Mouse (Mus musculus): ENCODE data around the gene Fbln2. TPM values are rescaled to one million over a fixed set of nuclear protein-coding genes. Genes with fewer than 3 reads are reported as not detected.

Fbln2 gene
- polyA plus RNA-seq, 1 experiment, result 0.03 TPM

GRCm38 (mm10) chr6:91207491-91207890, 4.8 kb upstream of the Fbln2 start:
- H3K9me3 ChIP-seq, result no peaks in the 10 kb centered on the region
- no peak overlapping the region for H3K4me3 ChIP-seq (replicated peaks)
- H3K36me3 ChIP-seq (replicated peaks; ENCODE audit: low read length), result no peaks in the 10 kb centered on the region
- no peak for TF ChIP-seq FLI1 (IDR thresholded peaks at IDR 0.05; ENCODE audit: low read length)
- TF ChIP-seq GATA1 (IDR thresholded peaks at IDR 0.05; ENCODE audit: borderline replicate concordance, low read length), result no peak
- peaks cover 92% of the 10 kb centered on the region for H3K27me3 ChIP-seq (replicated peaks)
- peaks cover 10% of the 10 kb centered on the region for H3K4me1 ChIP-seq

GRCm38 (mm10) chr6:91209780-91210179, 2.5 kb upstream of the Fbln2 start:
- peaks cover 94% of the 10 kb centered on the region for H3K27me3 ChIP-seq (replicated peaks)
- H3K4me3 ChIP-seq (replicated peaks), result no peak overlapping the region
- no peaks in the 10 kb centered on the region for H3K36me3 ChIP-seq (replicated peaks; ENCODE audit: low read length)
- peaks cover 19% of the 10 kb centered on the region for H3K4me1 ChIP-seq
- no peaks in the 10 kb centered on the region for H3K9me3 ChIP-seq
- no peak for TF ChIP-seq GATA1 (IDR thresholded peaks at IDR 0.05; ENCODE audit: borderline replicate concordance, low read length)
- no peak for TF ChIP-seq FLI1 (IDR thresholded peaks at IDR 0.05; ENCODE audit: low read length)

- Histone ChIP-seq H3K36me3 (replicated peaks; ENCODE audit: low read length) (no peaks in the 10 kb centered on the region), H3K4me3 (replicated peaks) (no peak overlapping the region), H3K4me1 (peaks cover 17% of the 10 kb centered on the region), H3K27me3 (replicated peaks) (peaks cover 93% of the 10 kb centered on the region), H3K9me3 (no peaks in the 10 kb centered on the region)
- TF ChIP-seq GATA1 (IDR thresholded peaks at IDR 0.05; ENCODE audit: borderline replicate concordance, low read length) (no peak), FLI1 (IDR thresholded peaks at IDR 0.05; ENCODE audit: low read length) (no peak)
These were observed 1.4 kb upstream of the Fbln2 start for GRCm38 (mm10) chr6:91210852-91211251.

GRCm38 (mm10) chr6:91212571-91212970, 316 bp downstream of the Fbln2 start:
- peaks cover 96% of the 10 kb centered on the region for H3K27me3 ChIP-seq (replicated peaks)
- no peaks in the 10 kb centered on the region for H3K36me3 ChIP-seq (replicated peaks; ENCODE audit: low read length)
- no peaks in the 10 kb centered on the region for H3K9me3 ChIP-seq
- peaks cover 20% of the 10 kb centered on the region for H3K4me1 ChIP-seq
- no peak for TF ChIP-seq GATA1 (IDR thresholded peaks at IDR 0.05; ENCODE audit: borderline replicate concordance, low read length)
- no peak for TF ChIP-seq FLI1 (IDR thresholded peaks at IDR 0.05; ENCODE audit: low read length)
- peak overlapping the region; percentile 78 for H3K4me3 ChIP-seq (replicated peaks)

GRCm38 (mm10) chr6:91213287-91214218, 1.3 kb downstream of the Fbln2 start:
- Histone ChIP-seq H3K36me3 (replicated peaks; ENCODE audit: low read length) (no peaks in the 10 kb centered on the region), H3K4me1 (peaks cover 20% of the 10 kb centered on the region), H3K9me3 (no peaks in the 10 kb centered on the region), H3K4me3 (replicated peaks) (peak overlapping the region; percentile 78), H3K27me3 (replicated peaks) (peaks cover 96% of the 10 kb centered on the region)
- TF ChIP-seq GATA1 (IDR thresholded peaks at IDR 0.05; ENCODE audit: borderline replicate concordance, low read length), result no peak
- no peak for TF ChIP-seq FLI1 (IDR thresholded peaks at IDR 0.05; ENCODE audit: low read length)

GRCm38 (mm10) chr6:91215454-91215853, 3.2 kb downstream of the Fbln2 start:
- Histone ChIP-seq H3K9me3 (no peaks in the 10 kb centered on the region), H3K4me3 (replicated peaks) (no peak overlapping the region), H3K4me1 (peaks cover 20% of the 10 kb centered on the region), H3K27me3 (replicated peaks) (peaks cover 92% of the 10 kb centered on the region), H3K36me3 (replicated peaks; ENCODE audit: low read length) (no peaks in the 10 kb centered on the region)
- TF ChIP-seq GATA1 (IDR thresholded peaks at IDR 0.05; ENCODE audit: borderline replicate concordance, low read length) (no peak), FLI1 (IDR thresholded peaks at IDR 0.05; ENCODE audit: low read length) (no peak)

- Histone ChIP-seq H3K4me3 (replicated peaks) (no peak overlapping the region), H3K4me1 (peaks cover 6% of the 10 kb centered on the region; the same call in 1 of the 2 replicates), H3K9me3 (no peaks in the 10 kb centered on the region), H3K27me3 (replicated peaks) (peaks cover 87% of the 10 kb centered on the region), H3K36me3 (replicated peaks; ENCODE audit: low read length) (no peaks in the 10 kb centered on the region)
- TF ChIP-seq GATA1 (IDR thresholded peaks at IDR 0.05; ENCODE audit: borderline replicate concordance, low read length), result no peak
- no peak for TF ChIP-seq FLI1 (IDR thresholded peaks at IDR 0.05; ENCODE audit: low read length)
These were observed 6.2 kb downstream of the Fbln2 start for GRCm38 (mm10) chr6:91218445-91218844.

- TF ChIP-seq GATA1 (IDR thresholded peaks at IDR 0.05; ENCODE audit: borderline replicate concordance, low read length) (no peak), FLI1 (IDR thresholded peaks at IDR 0.05; ENCODE audit: low read length) (no peak)
- Histone ChIP-seq H3K4me1 (peaks cover 6% of the 10 kb centered on the region; the same call in 1 of the 2 replicates), H3K27me3 (replicated peaks) (peaks cover 87% of the 10 kb centered on the region), H3K4me3 (replicated peaks) (no peak overlapping the region), H3K9me3 (no peaks in the 10 kb centered on the region), H3K36me3 (replicated peaks; ENCODE audit: low read length) (no peaks in the 10 kb centered on the region)
These were observed 6.6 kb downstream of the Fbln2 start for GRCm38 (mm10) chr6:91218871-91219270.

- peaks cover 87% of the 10 kb centered on the region for H3K27me3 ChIP-seq (replicated peaks)
- TF ChIP-seq GATA1 (IDR thresholded peaks at IDR 0.05; ENCODE audit: borderline replicate concordance, low read length) (no peak), FLI1 (IDR thresholded peaks at IDR 0.05; ENCODE audit: low read length) (no peak)
- H3K4me3 ChIP-seq (replicated peaks), result no peak overlapping the region
- H3K4me1 ChIP-seq, result peaks cover 10% of the 10 kb centered on the region
- H3K9me3 ChIP-seq, result no peaks in the 10 kb centered on the region
- no peaks in the 10 kb centered on the region for H3K36me3 ChIP-seq (replicated peaks; ENCODE audit: low read length)
These were observed 7.8 kb downstream of the Fbln2 start for GRCm38 (mm10) chr6:91220062-91220461.

GRCm38 (mm10) chr6:91221094-91221493, 8.8 kb downstream of the Fbln2 start:
- H3K4me3 ChIP-seq (replicated peaks), result no peak overlapping the region
- H3K9me3 ChIP-seq, result no peaks in the 10 kb centered on the region
- H3K27me3 ChIP-seq (replicated peaks), result peaks cover 87% of the 10 kb centered on the region
- no peaks in the 10 kb centered on the region for H3K36me3 ChIP-seq (replicated peaks; ENCODE audit: low read length)
- H3K4me1 ChIP-seq, result peaks cover 10% of the 10 kb centered on the region
- TF ChIP-seq FLI1 (IDR thresholded peaks at IDR 0.05; ENCODE audit: low read length) (no peak), GATA1 (IDR thresholded peaks at IDR 0.05; ENCODE audit: borderline replicate concordance, low read length) (no peak)
